Mouse (Mus musculus): ENCODE results near the gene Srarp. TPM values are rescaled to one million over a fixed set of nuclear protein-coding genes. Genes with fewer than 3 reads are reported as not detected.
A peak's percentile ranks its signal among the peaks of the same experiment; 100 is the strongest.

The Srarp gene
- total RNA-seq, 1 experiment, result not detected

- no peak for DNase-seq (ENCODE audit: low read depth, low spot score)
- H3K9me3 ChIP-seq (ENCODE audit: control insufficient read depth, insufficient read depth, low read depth, low read length), result no peaks in the 10 kb centered on the region
- TF ChIP-seq HCFC1 (IDR thresholded peaks at IDR 0.05; ENCODE audit: borderline replicate concordance, insufficient read depth, low read length) (no peak), MAFK (IDR thresholded peaks at IDR 0.05; ENCODE audit: insufficient read depth, low read depth, low read length) (no peak), ZC3H11A (IDR thresholded peaks at IDR 0.05; ENCODE audit: borderline replicate concordance, low read depth, low read length) (no peak), ZNF384 (IDR thresholded peaks at IDR 0.05; ENCODE audit: low read depth, low read length) (no peak), CHD2 (IDR thresholded peaks at IDR 0.05; ENCODE audit: low read depth, low read length) (no peak)
- peaks cover 0 to 4% of the 10 kb centered on the region in 2 experiments; a peak in 1 of 4 replicates for H3K4me1 ChIP-seq (ENCODE audit: control insufficient read depth in 2 of 2, insufficient read depth in 2 of 2, low read length in 2 of 2, poor library complexity in 1 of 2)
- no peak overlapping the region for H3K9ac ChIP-seq (ENCODE audit: insufficient read depth, low read depth, low read length, poor library complexity, severe bottlenecking)
- no peak overlapping the region for H3K27ac ChIP-seq (ENCODE audit: insufficient read depth, low read depth, low read length, poor library complexity, severe bottlenecking)
- no peak overlapping the region for H3K4me3 ChIP-seq (ENCODE audit: insufficient read depth in 1 of 2, low read depth in 1 of 2, low read length in 2 of 2, poor library complexity in 1 of 2, severe bottlenecking in 1 of 2)
- in situ Hi-C loops (cut with MboI; ENCODE audit: low sequenced_read_pairs in 2 of 2, unreplicated experiment in 2 of 2), result loop anchor here in 1 of 2 experiments (5.0 kb wide), 1 partner anchor 184 kb away; no protein-coding TSS in a partner anchor
- no peaks in the 10 kb centered on the region for H3K36me3 ChIP-seq (ENCODE audit: control insufficient read depth, insufficient read depth, low read length, poor library complexity, severe bottlenecking)
Observed at GRCm38 (mm10) chr4:141408577-141408976, 27.3 kb downstream of the Srarp start.

GRCm38 (mm10) chr4:141406516-141407299 is 29.2 kb downstream of the Srarp start:
- DNase-seq (ENCODE audit: low read depth, low spot score), result no peak

GRCm38 (mm10) chr4:141405314-141405622 is 30.6 kb downstream of the Srarp start:
- in situ Hi-C loops (cut with MboI; ENCODE audit: low sequenced_read_pairs in 2 of 2, unreplicated experiment in 2 of 2), result loop anchor here in 1 of 2 experiments (5.0 kb wide), 1 partner anchor 187 kb away; no protein-coding TSS in a partner anchor

More at GRCm38 (mm10) chr4:141406516-141407299, 29.2 kb downstream of the Srarp start:
- Histone ChIP-seq H3K36me3 (ENCODE audit: control insufficient read depth, insufficient read depth, low read length, poor library complexity, severe bottlenecking) (no peaks in the 10 kb centered on the region), H3K4me3 (ENCODE audit: insufficient read depth in 1 of 2, low read depth in 1 of 2, low read length in 2 of 2, poor library complexity in 1 of 2, severe bottlenecking in 1 of 2) (no peak overlapping the region), H3K9me3 (ENCODE audit: control insufficient read depth, insufficient read depth, low read depth, low read length) (no peaks in the 10 kb centered on the region), H3K4me1 (ENCODE audit: control insufficient read depth in 2 of 2, insufficient read depth in 2 of 2, low read length in 2 of 2, poor library complexity in 1 of 2) (peaks cover 0 to 4% of the 10 kb centered on the region in 2 experiments; a peak in 1 of 4 replicates), H3K9ac (ENCODE audit: insufficient read depth, low read depth, low read length, poor library complexity, severe bottlenecking) (no peak overlapping the region), H3K27ac (ENCODE audit: insufficient read depth, low read depth, low read length, poor library complexity, severe bottlenecking) (no peak overlapping the region)
- TF ChIP-seq ZC3H11A (IDR thresholded peaks at IDR 0.05; ENCODE audit: borderline replicate concordance, low read depth, low read length) (no peak; the same call in 1 of the 2 replicates), MAFK (IDR thresholded peaks at IDR 0.05; ENCODE audit: insufficient read depth, low read depth, low read length) (no peak), CHD2 (IDR thresholded peaks at IDR 0.05; ENCODE audit: low read depth, low read length) (no peak), ZNF384 (IDR thresholded peaks at IDR 0.05; ENCODE audit: low read depth, low read length) (no peak), HCFC1 (IDR thresholded peaks at IDR 0.05; ENCODE audit: borderline replicate concordance, insufficient read depth, low read length) (no peak)
- in situ Hi-C loops (cut with MboI; ENCODE audit: low sequenced_read_pairs in 2 of 2, unreplicated experiment in 2 of 2), result loop anchor here in 1 of 2 experiments (5.0 kb wide), 1 partner anchor 186 kb away; no protein-coding TSS in a partner anchor

GRCm38 (mm10) chr4:141404518-141405313 is 31.2 kb downstream of the Srarp start:
- no peak overlapping the region for H3K27ac ChIP-seq (ENCODE audit: insufficient read depth, low read depth, low read length, poor library complexity, severe bottlenecking)
- H3K9ac ChIP-seq (ENCODE audit: insufficient read depth, low read depth, low read length, poor library complexity, severe bottlenecking), result peak overlapping the region; percentile 15; the same call in 1 of the 2 replicates
- in situ Hi-C loops (cut with MboI; ENCODE audit: low sequenced_read_pairs in 2 of 2, unreplicated experiment in 2 of 2), result loop anchor here in 1 of 2 experiments (5.0 kb wide), 2 partner anchors 73 to 188 kb away; no protein-coding TSS in a partner anchor
- H3K36me3 ChIP-seq (ENCODE audit: control insufficient read depth, insufficient read depth, low read length, poor library complexity, severe bottlenecking), result no peaks in the 10 kb centered on the region
- DNase-seq (ENCODE audit: low read depth, low spot score), result peak; percentile 73
- no peaks in the 10 kb centered on the region for H3K9me3 ChIP-seq (ENCODE audit: control insufficient read depth, insufficient read depth, low read depth, low read length)
- no peak overlapping the region for H3K4me3 ChIP-seq (ENCODE audit: insufficient read depth in 1 of 2, low read depth in 1 of 2, low read length in 2 of 2, poor library complexity in 1 of 2, severe bottlenecking in 1 of 2)
- peaks cover 0 to 7% of the 10 kb centered on the region in 2 experiments; a peak in 1 of 4 replicates for H3K4me1 ChIP-seq (ENCODE audit: control insufficient read depth in 2 of 2, insufficient read depth in 2 of 2, low read length in 2 of 2, poor library complexity in 1 of 2)
- TF ChIP-seq MAFK (IDR thresholded peaks at IDR 0.05; ENCODE audit: insufficient read depth, low read depth, low read length) (no peak), CHD2 (IDR thresholded peaks at IDR 0.05; ENCODE audit: low read depth, low read length) (no peak), HCFC1 (IDR thresholded peaks at IDR 0.05; ENCODE audit: borderline replicate concordance, insufficient read depth, low read length) (no peak), ZNF384 (IDR thresholded peaks at IDR 0.05; ENCODE audit: low read depth, low read length) (no peak), ZC3H11A (IDR thresholded peaks at IDR 0.05; ENCODE audit: borderline replicate concordance, low read depth, low read length) (peak; percentile 62; the same call in 1 of the 2 replicates)

More at GRCm38 (mm10) chr4:141405314-141405622, 30.6 kb downstream of the Srarp start:
- Histone ChIP-seq H3K9me3 (ENCODE audit: control insufficient read depth, insufficient read depth, low read depth, low read length) (no peaks in the 10 kb centered on the region), H3K9ac (ENCODE audit: insufficient read depth, low read depth, low read length, poor library complexity, severe bottlenecking) (no peak overlapping the region), H3K4me1 (ENCODE audit: control insufficient read depth in 2 of 2, insufficient read depth in 2 of 2, low read length in 2 of 2, poor library complexity in 1 of 2) (peaks cover 0 to 4% of the 10 kb centered on the region in 2 experiments; a peak in 1 of 4 replicates), H3K27ac (ENCODE audit: insufficient read depth, low read depth, low read length, poor library complexity, severe bottlenecking) (no peak overlapping the region), H3K36me3 (ENCODE audit: control insufficient read depth, insufficient read depth, low read length, poor library complexity, severe bottlenecking) (no peaks in the 10 kb centered on the region), H3K4me3 (ENCODE audit: insufficient read depth in 1 of 2, low read depth in 1 of 2, low read length in 2 of 2, poor library complexity in 1 of 2, severe bottlenecking in 1 of 2) (no peak overlapping the region)
- TF ChIP-seq ZNF384 (IDR thresholded peaks at IDR 0.05; ENCODE audit: low read depth, low read length) (no peak), HCFC1 (IDR thresholded peaks at IDR 0.05; ENCODE audit: borderline replicate concordance, insufficient read depth, low read length) (no peak), ZC3H11A (IDR thresholded peaks at IDR 0.05; ENCODE audit: borderline replicate concordance, low read depth, low read length) (no peak), MAFK (IDR thresholded peaks at IDR 0.05; ENCODE audit: insufficient read depth, low read depth, low read length) (no peak), CHD2 (IDR thresholded peaks at IDR 0.05; ENCODE audit: low read depth, low read length) (no peak)
- no peak for DNase-seq (ENCODE audit: low read depth, low spot score)
